In genomic region chr8:112724918-112725317, GRCm38 (mm10) we compare ENCODE assay signal across 16 mouse cellular contexts.
"Had no signal": no experiment of that assay in that cellular context is flagged by ENCODE, and none has a peak within 500 bp of the region (broad histone marks: within the 10 kb centered on the region; RNA-seq: fewer than 3 reads in every experiment).

No protein-coding gene starts in this region.

- H3K4me2 ChIP-seq: neural tube, embryonic 13.5 days; neural tube, embryonic 15.5 days; stomach, embryonic 15.5 days had no signal

- H3K9ac ChIP-seq: neural tube, embryonic 13.5 days; neural tube, embryonic 15.5 days; stomach, embryonic 15.5 days had no signal

- H3K9me3 ChIP-seq: neural tube, embryonic 13.5 days; neural tube, embryonic 15.5 days; stomach, embryonic 15.5 days had no signal

- DNase-seq: retina, postnatal 1 day; right cerebral cortex, adult 18-20 months; right cerebral cortex, postnatal 14 days; right cerebral cortex, postnatal 25 days; right cerebral cortex, postnatal 4 days; spleen, adult 18-20 months; thymus, adult 18-20 months; thymus, adult 2 months; thymus, postnatal 14 days; thymus, postnatal 25 days; thymus, postnatal 36 days; thymus, postnatal 4 days had no signal

- H3K27ac ChIP-seq: neural tube, embryonic 13.5 days; neural tube, embryonic 15.5 days; stomach, embryonic 15.5 days; stomach, postnatal 0 days had no signal

- H3K27me3 ChIP-seq: neural tube, embryonic 13.5 days; neural tube, embryonic 15.5 days; stomach, embryonic 15.5 days had no signal

- H3K4me3 ChIP-seq: neural tube, embryonic 13.5 days; neural tube, embryonic 15.5 days; stomach, embryonic 15.5 days had no signal

- H3K36me3 ChIP-seq: neural tube, embryonic 13.5 days; neural tube, embryonic 15.5 days; stomach, embryonic 15.5 days had no signal

- H3K4me1 ChIP-seq: neural tube, embryonic 13.5 days; neural tube, embryonic 15.5 days; stomach, embryonic 15.5 days had no signal
